Mouse (Mus musculus): ENCODE measurements around the gene Klf1.

Gene Klf1

DNA sequence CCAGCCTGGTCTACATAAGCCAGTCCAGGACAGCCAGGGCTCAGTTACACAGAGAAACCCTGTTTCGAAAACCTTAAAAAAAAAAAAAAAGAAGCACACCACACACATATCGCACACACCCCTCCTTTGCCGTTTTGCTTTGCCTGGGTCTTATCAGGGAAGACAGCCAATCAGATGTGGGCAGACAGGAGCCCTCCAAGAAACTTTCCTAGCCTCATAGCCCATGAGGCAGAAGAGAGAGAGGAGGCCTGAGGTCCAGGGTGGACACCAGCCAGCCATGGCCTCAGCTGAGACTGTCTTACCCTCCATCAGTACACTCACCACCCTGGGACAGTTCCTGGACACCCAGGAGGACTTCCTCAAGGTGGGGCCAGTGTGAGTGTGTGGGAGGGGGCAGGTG is at the start of gene Klf1:
Gene Klf1, plus strand, starts transcription at position 177 of the 400 bp plus-strand sequence.
- DNase-seq (ENCODE audit: low spot score in 2 of 2): no peak

DNA sequence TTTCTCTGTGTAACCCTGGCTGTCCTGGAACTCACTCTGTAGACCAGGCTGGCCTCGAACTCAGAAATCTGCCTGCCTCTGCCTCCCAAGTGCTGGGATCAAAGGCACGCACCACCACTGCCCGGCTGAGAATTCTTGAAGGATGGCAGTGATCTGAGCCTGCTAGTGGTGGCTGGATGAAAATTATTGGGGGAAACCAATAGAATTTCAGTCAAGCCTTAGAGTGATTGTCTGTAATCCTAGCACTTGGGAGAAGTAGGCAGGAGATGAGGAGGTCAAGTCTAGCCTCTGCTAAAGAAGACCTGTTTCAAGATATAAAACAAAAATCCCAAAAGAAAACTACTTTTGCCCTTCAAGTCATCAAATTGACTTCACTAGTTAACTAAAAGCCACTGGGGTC is 45.3 kb upstream of the Klf1 start:
- no peak for DNase-seq (ENCODE audit: low spot score in 2 of 2)

DNA sequence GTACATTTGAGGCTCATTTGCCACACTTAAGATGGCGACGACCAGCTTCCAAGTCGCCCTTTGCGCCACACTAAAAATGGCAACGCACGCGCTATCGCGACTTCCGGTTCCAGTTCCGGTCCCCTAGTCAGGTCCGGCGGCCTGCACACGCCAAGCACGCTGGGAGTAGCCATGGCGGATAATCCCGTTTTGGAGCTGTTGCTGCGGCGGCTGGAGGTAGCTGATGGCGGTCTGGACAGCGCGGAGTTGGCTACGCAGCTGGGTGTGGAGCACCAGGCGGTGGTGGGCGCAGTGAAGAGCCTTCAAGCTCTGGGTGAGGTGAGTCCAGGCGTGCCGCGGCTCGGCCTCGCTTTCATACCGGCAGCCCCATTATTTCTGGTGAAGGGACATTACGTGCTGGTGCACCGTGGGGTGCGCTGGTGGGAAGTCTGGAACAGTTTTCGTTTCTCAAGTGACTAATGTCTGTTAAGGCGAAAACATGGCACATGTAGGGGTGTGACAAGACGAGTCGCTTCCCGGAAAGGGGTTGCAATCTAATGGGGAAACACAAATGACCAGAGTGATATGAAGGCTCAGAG is 44.8 kb upstream of the Klf1 start, which contains the start of gene Farsa:
Gene Farsa, plus strand, starts transcription at position 126 of the 578 bp plus-strand sequence.
- peak; percentile 87 to 91 for DNase-seq (ENCODE audit: low spot score in 2 of 2)

DNA sequence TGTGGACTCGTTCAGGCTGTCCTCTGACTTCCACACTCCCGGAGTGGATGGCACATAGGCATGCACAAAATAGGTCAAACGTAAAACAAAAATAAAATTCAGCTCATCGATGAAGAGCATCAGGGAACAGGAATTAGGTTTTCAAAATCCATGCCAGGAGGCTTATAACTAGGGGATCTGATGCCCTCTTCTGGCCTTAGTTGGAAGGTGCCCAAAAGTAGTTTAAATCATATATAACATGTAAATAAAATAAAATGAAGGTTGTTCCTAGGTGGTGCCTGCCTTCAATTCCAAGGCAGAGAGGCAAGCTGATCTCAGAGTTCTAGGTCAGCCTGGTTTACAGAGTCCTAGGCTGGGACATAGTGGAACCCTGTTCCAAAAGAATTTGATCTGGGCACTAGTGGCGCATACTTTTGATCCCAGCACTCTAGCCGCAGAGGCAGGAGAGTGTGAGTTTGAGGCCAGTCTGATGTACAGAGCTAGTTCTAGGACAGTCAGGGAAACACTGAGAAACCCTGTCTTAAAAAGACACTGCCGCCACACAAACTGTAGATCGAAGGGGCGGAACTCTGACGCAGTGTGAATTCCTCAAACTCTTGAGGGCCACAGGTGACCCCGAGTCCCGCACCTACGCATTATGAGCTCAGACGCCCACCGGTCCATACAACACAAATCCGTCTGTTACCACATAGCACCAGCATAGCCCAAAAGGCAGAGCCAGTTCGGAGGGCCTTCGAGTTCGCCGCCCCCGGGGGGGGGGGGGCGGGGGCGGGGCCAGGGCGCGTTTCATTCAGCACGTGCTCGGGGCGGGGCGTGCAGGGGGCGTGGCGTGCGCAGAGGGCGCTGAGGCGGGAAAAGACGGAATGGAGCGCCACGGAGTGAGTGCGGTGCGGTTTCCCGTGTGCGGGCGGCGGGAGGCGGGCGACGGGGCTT is 30.1 kb upstream of the Klf1 start, which contains the start of gene Syce2:
Gene Syce2, plus strand, starts transcription at position 736 of the 933 bp plus-strand sequence.
- DNase-seq (ENCODE audit: low spot score in 2 of 2): no peak

DNA sequence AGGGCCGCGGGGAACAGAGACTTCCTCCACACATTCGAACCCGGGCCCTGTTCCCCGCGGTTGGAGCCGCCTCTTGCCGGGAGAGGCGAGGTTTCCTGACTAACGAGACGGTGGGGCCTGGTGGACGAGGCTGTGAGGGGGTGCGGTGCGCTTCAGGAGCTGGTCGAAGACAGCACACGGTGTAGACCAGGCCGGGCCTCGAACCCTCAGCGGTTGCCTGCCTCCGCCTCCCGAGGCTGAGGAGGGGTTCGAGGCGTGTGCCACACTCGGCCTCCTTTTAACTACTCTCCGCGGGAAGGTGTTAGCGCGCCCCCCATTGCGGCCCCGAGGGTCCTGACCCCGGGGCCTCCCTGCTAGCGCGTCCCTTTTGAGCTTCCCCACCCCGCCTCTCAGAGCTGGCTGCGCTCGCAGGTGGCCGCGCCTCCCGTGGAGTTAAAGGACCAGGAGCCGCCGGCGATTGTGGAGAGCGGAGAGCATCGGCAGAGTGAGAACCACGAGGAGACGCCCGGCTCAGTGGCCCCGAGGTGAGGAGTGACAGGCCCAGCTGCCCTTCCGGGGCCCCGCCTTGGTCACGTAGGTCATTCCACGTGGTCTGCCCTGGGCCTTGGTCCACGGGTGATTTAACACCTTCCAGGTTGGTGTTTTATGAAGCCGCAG is 29.3 kb upstream of the Klf1 start:
- DNase-seq (ENCODE audit: low spot score in 2 of 2): no peak

- DNase-seq (ENCODE audit: low spot score in 2 of 2): no peak
These were observed 28.7 kb upstream of the Klf1 start for GRCm38 (mm10) chr8:84873016-84873415.

GRCm38 (mm10) chr8:84874339-84874738 is 27.4 kb upstream of the Klf1 start:
- no peak for DNase-seq (ENCODE audit: low spot score in 2 of 2)

GRCm38 (mm10) chr8:84877297-84878035 is 24.3 kb upstream of the Klf1 start:
- no peak for DNase-seq (ENCODE audit: low spot score in 2 of 2)

GRCm38 (mm10) chr8:84878915-84879314 is 22.8 kb upstream of the Klf1 start:
- no peak for DNase-seq (ENCODE audit: low spot score in 2 of 2)

DNA sequence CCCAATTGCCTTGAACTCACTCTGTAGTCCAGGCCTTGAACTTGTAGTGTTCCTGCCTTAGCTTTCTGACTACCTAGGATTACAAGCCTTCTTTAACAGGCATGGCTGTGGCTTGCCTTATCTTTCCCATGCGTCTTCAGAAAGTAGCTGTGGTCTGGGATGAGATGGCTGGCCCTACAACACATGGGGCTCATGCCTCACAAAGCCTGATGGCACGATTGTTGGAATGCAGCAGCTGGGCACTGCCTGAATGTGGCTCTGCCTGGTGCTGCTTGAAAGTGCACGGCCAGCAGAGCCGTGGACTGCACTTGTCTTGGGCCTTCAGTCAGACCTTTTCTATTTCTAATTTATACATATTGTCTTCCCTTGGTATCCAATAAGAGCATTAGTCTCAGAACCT is 17.0 kb upstream of the Klf1 start:
- DNase-seq (ENCODE audit: low spot score in 2 of 2): no peak

GRCm38 (mm10) chr8:84888280-84888679 is 13.4 kb upstream of the Klf1 start:
- DNase-seq (ENCODE audit: low spot score in 2 of 2): no peak

- no peak for DNase-seq (ENCODE audit: low spot score in 2 of 2)
These were observed 12.6 kb upstream of the Klf1 start for GRCm38 (mm10) chr8:84889141-84889540.

GRCm38 (mm10) chr8:84892993-84893708 is 8.6 kb upstream of the Klf1 start:
- DNase-seq (ENCODE audit: low spot score in 2 of 2): no peak

- peak; percentile 91 to 96 for DNase-seq (ENCODE audit: low spot score in 2 of 2)
These were observed 8.0 kb upstream of the Klf1 start, which contains the start of gene Gcdh for GRCm38 (mm10) chr8:84893709-84894134. Gene Gcdh (minus strand): TSS chr8:84893921.

GRCm38 (mm10) chr8:84895963-84896362 is 5.8 kb upstream of the Klf1 start:
- no peak for DNase-seq (ENCODE audit: low spot score in 2 of 2)

DNA sequence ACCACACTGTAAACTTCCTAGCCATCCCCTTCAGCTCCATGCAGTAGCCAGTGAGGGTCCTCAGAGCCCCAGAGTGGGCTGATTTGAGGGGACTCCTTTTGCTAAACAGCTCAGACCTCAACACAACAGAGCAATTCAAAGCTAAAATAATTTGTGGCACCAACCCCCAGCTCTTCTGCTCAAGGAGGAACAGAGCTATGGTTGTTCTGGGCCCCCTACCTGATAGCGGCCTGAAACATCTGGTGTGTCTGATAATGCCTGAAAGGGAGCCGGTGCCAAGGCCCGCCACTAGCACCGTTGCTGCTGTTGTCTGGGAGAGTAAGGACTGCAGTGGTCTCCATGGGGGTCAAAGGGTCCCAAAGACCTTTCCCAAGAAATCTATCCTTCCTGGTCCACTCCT is 657 bp upstream of the Klf1 start:
- DNase-seq (ENCODE audit: low spot score in 2 of 2): no peak

- no peak for DNase-seq (ENCODE audit: low spot score in 2 of 2)
These were observed 715 bp downstream of the Klf1 start for GRCm38 (mm10) chr8:84902367-84902919.

DNA sequence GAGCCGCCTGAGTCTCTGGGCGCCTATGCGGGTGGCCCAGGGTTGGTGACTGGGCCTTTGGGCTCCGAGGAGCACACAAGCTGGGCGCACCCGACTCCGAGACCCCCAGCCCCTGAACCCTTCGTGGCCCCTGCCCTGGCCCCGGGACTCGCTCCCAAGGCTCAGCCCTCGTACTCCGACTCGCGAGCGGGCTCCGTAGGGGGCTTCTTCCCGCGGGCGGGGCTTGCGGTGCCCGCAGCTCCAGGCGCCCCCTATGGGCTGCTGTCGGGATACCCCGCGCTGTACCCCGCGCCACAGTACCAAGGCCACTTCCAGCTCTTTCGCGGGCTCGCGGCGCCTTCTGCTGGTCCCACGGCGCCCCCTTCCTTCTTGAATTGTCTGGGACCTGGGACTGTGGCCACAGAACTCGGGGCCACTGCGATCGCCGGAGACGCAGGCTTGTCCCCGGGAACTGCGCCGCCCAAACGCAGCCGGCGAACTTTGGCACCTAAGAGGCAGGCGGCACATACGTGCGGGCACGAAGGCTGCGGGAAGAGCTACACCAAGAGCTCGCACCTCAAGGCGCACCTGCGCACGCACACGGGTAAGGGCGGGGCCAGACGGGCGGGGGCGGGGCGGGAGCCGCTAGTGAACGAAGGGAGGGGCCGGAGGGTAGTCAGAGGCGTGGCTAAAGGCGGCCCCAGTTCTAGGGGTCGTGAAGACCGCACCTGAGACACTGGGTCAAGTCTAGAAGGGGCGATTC is 1.4 kb downstream of the Klf1 start:
- DNase-seq (ENCODE audit: low spot score in 2 of 2): peak; percentile 84 to 89

GRCm38 (mm10) chr8:84904351-84904750 is 2.6 kb downstream of the Klf1 start:
- no peak for DNase-seq (ENCODE audit: low spot score in 2 of 2)

DNA sequence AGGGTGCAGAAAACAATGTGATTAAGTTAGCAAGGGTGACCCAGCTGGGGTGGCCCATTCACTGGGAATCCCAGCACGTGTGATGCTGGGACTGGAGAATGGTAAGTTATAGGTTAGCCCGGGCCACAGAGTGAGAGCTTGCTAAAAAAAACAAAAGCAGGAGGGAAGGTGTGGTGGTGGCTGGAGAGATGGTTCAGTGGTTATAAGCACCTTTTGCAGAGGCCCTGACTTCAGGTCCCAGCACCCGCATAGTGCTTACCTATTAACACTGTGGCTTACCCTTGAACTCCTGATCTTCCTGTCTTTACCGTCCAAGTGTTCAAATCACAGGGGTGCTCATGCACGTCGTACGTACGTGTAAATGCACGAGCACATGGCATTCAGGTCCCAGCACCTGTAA is 5.3 kb downstream of the Klf1 start:
- DNase-seq (ENCODE audit: low spot score in 2 of 2): no peak
